Mouse (Mus musculus): ENCODE results near the gene Zfyve28. TPM values are rescaled to one million over a fixed set of nuclear protein-coding genes. Genes with fewer than 3 reads are reported as not detected.

Gene Zfyve28
- total and polyA plus RNA-seq, 3 experiments, result 0.12 to 0.14 TPM; not detected in 1

DNA sequence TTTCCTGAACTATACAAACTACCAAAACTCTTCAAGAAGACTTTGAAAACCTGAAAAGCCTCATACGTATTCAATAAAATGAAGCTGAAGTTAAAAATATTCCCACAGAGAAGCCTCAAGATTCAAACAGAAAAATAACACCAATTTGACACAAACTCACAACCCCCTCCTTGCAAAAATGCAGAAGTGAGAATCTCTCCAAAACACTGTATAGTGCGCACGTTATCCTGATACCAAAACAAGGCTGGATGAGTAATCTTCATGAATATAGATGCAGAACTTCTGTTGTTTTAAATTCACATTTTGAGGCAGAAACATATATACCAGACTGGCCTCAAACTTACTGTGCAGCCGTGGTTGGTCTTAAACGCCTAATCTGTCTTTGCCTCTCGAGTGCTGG lies 49.8 kb downstream of the Zfyve28 start:
- Histone ChIP-seq H3K9me3 (replicated peaks; ENCODE audit: insufficient read depth, low read length) (no peaks in the 10 kb centered on the region), H3K9ac (ENCODE audit: control insufficient read depth, low read depth, low read length, poor library complexity, severe bottlenecking) (no peak overlapping the region), H3K4me3 (ENCODE audit: control insufficient read depth in 1 of 2, insufficient read depth in 1 of 2, low read depth in 2 of 2, low read length in 2 of 2) (no peak overlapping the region), H3K27me3 (ENCODE audit: control insufficient read depth in 1 of 2, insufficient read depth in 2 of 2, low read length in 2 of 2) (peaks cover 2 to 4% of the 10 kb centered on the region in 2 experiments; a peak in 3 of 4 replicates), H3K79me2 (ENCODE audit: control insufficient read depth, insufficient read depth, low read length, poor library complexity) (no peaks in the 10 kb centered on the region), H3K4me1 (ENCODE audit: control insufficient read depth in 1 of 2, insufficient read depth in 2 of 2, low read length in 2 of 2) (peaks cover 0 to 3% of the 10 kb centered on the region in 2 experiments; a peak in 1 of 4 replicates), H3K27ac (ENCODE audit: control insufficient read depth, low read depth, low read length) (no peak overlapping the region), H3K36me3 (ENCODE audit: control insufficient read depth in 1 of 2, insufficient read depth in 2 of 2, low read length in 2 of 2) (no peaks in the 10 kb centered on the region)
- TF ChIP-seq ELF1 (IDR thresholded peaks at IDR 0.05; ENCODE audit: low read depth, low read length), result no peak
- TF ChIP-seq POLR2A (IDR thresholded peaks at IDR 0.05; ENCODE audit: control insufficient read depth in 1 of 2, insufficient read depth in 1 of 2, low read depth in 1 of 2, low read length in 2 of 2, poor library complexity in 1 of 2), result no peak
- no peak for TF ChIP-seq CHD1 (IDR thresholded peaks at IDR 0.05; ENCODE audit: low read depth, low read length)
- no peak for TF ChIP-seq SMC3 (IDR thresholded peaks at IDR 0.05; ENCODE audit: low read depth, low read length)
- TF ChIP-seq UBTF (IDR thresholded peaks at IDR 0.05; ENCODE audit: borderline replicate concordance, insufficient read depth, low read depth, low read length), result no peak
- no peak for TF ChIP-seq MYC (IDR thresholded peaks at IDR 0.05; ENCODE audit: low read depth, low read length)
- TF ChIP-seq POLR2AphosphoS5 (IDR thresholded peaks at IDR 0.05; ENCODE audit: borderline replicate concordance, low read depth, low read length), result no peak
- no peak for TF ChIP-seq KAT2A (conservative IDR thresholded peaks at IDR 0.05; ENCODE audit: low read depth, low read length)
- no peak for TF ChIP-seq NRF1 (IDR thresholded peaks at IDR 0.05; ENCODE audit: insufficient read depth, low read depth, low read length, poor library complexity, severe bottlenecking)
- no peak for TF ChIP-seq GATA1 (IDR thresholded peaks at IDR 0.05; ENCODE audit: low read depth, low read length)
- TF ChIP-seq MAZ (IDR thresholded peaks at IDR 0.05; ENCODE audit: low read depth, low read length), result no peak
- TF ChIP-seq MAFK (IDR thresholded peaks at IDR 0.05; ENCODE audit: borderline replicate concordance, low read depth, low read length), result no peak
- TF ChIP-seq GABPA (IDR thresholded peaks at IDR 0.05; ENCODE audit: low read depth, low read length), result no peak
- TF ChIP-seq USF2 (IDR thresholded peaks at IDR 0.05; ENCODE audit: borderline replicate concordance in 1 of 2, insufficient read depth in 1 of 2, low read depth in 1 of 2, low read length in 2 of 2), result no peak
- no peak for TF ChIP-seq CTCF (IDR thresholded peaks at IDR 0.05 in 2 of 3, conservative IDR thresholded peaks at IDR 0.05 in 1 of 3; ENCODE audit: control insufficient read depth in 1 of 3, insufficient read depth in 1 of 3, low read depth in 2 of 3, low read length in 3 of 3, poor library complexity in 1 of 3, severe bottlenecking in 1 of 3)
- TF ChIP-seq E2F4 (IDR thresholded peaks at IDR 0.05; ENCODE audit: borderline replicate concordance, low read depth, low read length), result no peak
- TF ChIP-seq MXI1 (IDR thresholded peaks at IDR 0.05; ENCODE audit: low read depth, low read length), result no peak
- no peak for TF ChIP-seq SIN3A (IDR thresholded peaks at IDR 0.05; ENCODE audit: low read length)
- no peak for TF ChIP-seq ETS1 (IDR thresholded peaks at IDR 0.05; ENCODE audit: low read depth, low read length)
- no peak for DNase-seq (ENCODE audit: low read depth, low spot score)

DNA sequence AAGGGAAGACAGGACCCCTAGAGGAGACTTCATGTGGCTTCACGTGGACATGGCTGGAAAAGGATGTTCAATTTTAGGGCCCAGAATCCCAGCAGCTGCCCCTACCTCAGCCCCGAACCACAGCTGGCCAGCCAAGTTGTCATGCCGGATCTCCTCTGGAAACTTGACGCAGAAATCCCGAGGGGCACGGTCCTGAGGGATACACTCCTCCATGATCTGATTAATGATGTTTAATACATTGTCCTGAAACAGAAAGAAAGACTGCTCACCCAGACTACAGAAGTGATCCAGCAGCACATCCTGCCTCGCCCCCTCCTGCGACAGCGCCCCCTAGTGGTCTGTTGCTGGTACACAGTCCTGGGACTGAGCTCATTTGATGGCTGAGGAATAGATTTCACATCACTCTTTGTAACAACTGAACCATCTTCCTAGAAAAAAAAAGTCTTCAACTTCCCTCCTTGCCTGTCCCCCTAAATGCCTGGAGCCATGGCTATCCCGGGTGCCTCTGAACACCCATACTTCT lies 52.3 kb downstream of the Zfyve28 start:
- peaks cover 0 to 3% of the 10 kb centered on the region in 2 experiments; a peak in 1 of 4 replicates for H3K4me1 ChIP-seq (ENCODE audit: control insufficient read depth in 1 of 2, insufficient read depth in 2 of 2, low read length in 2 of 2)
- no peaks in the 10 kb centered on the region for H3K9me3 ChIP-seq (replicated peaks; ENCODE audit: insufficient read depth, low read length)
- H3K36me3 ChIP-seq (ENCODE audit: control insufficient read depth in 1 of 2, insufficient read depth in 2 of 2, low read length in 2 of 2), result no peaks in the 10 kb centered on the region
- H3K9ac ChIP-seq (ENCODE audit: control insufficient read depth, low read depth, low read length, poor library complexity, severe bottlenecking), result no peak overlapping the region
- H3K27ac ChIP-seq (ENCODE audit: control insufficient read depth, low read depth, low read length), result no peak overlapping the region
- no peaks in the 10 kb centered on the region for H3K79me2 ChIP-seq (ENCODE audit: control insufficient read depth, insufficient read depth, low read length, poor library complexity)
- TF ChIP-seq RAD21 (IDR thresholded peaks at IDR 0.05; ENCODE audit: low read depth, low read length) (peak; percentile 61), MAZ (IDR thresholded peaks at IDR 0.05; ENCODE audit: low read depth, low read length) (peak; percentile 85), ZKSCAN1 (IDR thresholded peaks at IDR 0.05; ENCODE audit: low read depth, low read length) (no peak), SMC3 (IDR thresholded peaks at IDR 0.05; ENCODE audit: low read depth, low read length) (peak; percentile 83), TAL1 (IDR thresholded peaks at IDR 0.05; ENCODE audit: low read length) (no peak), CTCF (IDR thresholded peaks at IDR 0.05 in 2 of 3, conservative IDR thresholded peaks at IDR 0.05 in 1 of 3; ENCODE audit: control insufficient read depth in 1 of 3, insufficient read depth in 1 of 3, low read depth in 2 of 3, low read length in 3 of 3, poor library complexity in 1 of 3, severe bottlenecking in 1 of 3) (peak; percentile 94 to 99 (median 98)), ZC3H11A (IDR thresholded peaks at IDR 0.05; ENCODE audit: low read depth, low read length) (peak; percentile 39; the same call in 1 of the 2 replicates)
- DNase-seq (ENCODE audit: low read depth, low spot score), result peak; percentile 69
- H3K4me3 ChIP-seq (ENCODE audit: control insufficient read depth in 1 of 2, insufficient read depth in 1 of 2, low read depth in 2 of 2, low read length in 2 of 2), result 0 out of 4 replicates have a peak overlapping the region, but pooled peaks of 1 of the 2 experiments have one; percentile 11
- peaks cover 2 to 4% of the 10 kb centered on the region in 2 experiments; a peak in 3 of 4 replicates for H3K27me3 ChIP-seq (ENCODE audit: control insufficient read depth in 1 of 2, insufficient read depth in 2 of 2, low read length in 2 of 2)

All from MEL (cell line).